Mouse (Mus musculus) induced T-regulatory cell, adult 2 months (primary cell): ENCODE measurements around the gene Olfr951.

ENCODE experiments used
- DNase-seq: peaks from one replicate; pipeline ENCODE4 v3.0.0-alpha.2; 2012; ENCODE audit warnings: low read depth

Gene Olfr951

DNA sequence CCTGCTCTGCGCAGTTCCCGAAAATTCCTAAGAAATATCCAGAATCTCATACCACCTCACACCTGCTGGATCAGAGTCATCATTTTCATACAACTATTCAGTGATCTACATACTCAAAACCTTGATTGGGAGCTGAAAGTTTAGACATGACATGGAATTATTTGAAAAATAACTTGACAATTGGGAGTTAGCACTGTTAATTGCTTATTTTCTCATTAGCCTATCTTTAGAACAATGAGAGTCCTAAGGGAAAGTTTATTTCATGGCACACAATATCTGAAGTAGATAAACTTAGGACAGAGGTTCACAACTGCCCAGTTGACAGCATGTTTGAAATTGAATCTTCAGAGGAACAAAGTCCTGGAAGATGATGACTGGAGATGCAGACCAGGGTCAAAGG is at the start of gene Olfr951:
Gene Olfr951, plus strand, starts transcription at position 301 of the 400 bp plus-strand sequence.
- no peak for DNase-seq

DNA sequence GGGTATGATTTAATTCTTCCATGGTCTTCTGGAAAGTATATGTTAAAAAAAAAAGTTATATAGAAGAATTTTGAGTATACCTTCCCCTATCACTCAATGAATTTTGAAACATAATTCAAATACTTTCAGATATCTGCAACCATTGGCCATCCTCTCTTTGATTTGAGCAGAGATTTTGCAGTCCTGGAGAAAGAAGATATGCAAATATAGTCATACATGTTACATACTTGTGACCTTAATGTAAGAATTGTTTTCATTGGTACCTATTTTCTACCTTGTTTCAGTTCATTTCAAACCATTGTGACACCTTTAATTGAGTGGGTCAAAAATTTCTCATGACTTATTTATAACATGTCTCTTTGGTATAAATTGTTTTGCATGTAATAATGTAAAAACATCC is 39.8 kb downstream of the Olfr951 start, which contains the start of gene Olfr952:
Gene Olfr952, minus strand, starts transcription at position 101 of the 400 bp plus-strand sequence.
- DNase-seq: no peak
